In the genomic region with DNA sequence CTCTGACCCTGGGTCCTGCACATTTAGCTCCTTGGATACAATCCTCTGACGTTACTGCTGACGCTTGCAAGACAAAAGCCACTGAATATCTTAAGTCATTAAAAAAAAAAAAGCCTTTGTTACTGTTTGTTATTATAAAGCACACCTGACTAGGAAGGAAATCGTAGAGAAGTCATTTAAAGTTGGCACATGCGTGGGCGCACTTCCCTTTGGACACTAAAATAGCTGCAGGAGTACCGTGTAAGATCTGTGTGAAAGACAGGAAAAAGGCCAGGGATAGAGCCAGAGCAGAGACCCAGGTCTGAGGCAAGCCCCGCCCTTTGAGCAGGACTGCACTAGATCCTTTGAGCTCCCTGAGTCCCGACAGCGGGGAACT, we compare ENCODE assay signal across 7 mouse cellular contexts.
DNase-seq lines count a peak whose midpoint lies in the region; ATAC-seq lines count a peak whose summit lies in the region.

No protein-coding gene starts in this region.

- H3K36me3 ChIP-seq in forebrain, embryonic 11.5 days (ENCODE audit: control insufficient read depth, insufficient read depth, low read length): no peaks in the 10 kb centered on the region
- 0 out of 2 replicates have a peak, but pooled peaks cover 4% of the 10 kb centered on the region for H3K36me3 ChIP-seq in hindbrain, embryonic 12.5 days
- H3K36me3 ChIP-seq in midbrain, embryonic 12.5 days: 0 out of 2 replicates have a peak, but pooled peaks cover 4% of the 10 kb centered on the region

- no peak overlapping the region for H3K4me3 ChIP-seq in brown adipose tissue, adult 24 weeks (ENCODE audit: insufficient read depth, low read depth, low read length)
- H3K4me3 ChIP-seq in forebrain, embryonic 11.5 days (ENCODE audit: low read depth, low read length): no peak overlapping the region
- no peak overlapping the region for H3K4me3 ChIP-seq in hindbrain, embryonic 12.5 days
- H3K4me3 ChIP-seq in midbrain, embryonic 12.5 days: no peak overlapping the region

- peak overlapping the region; percentile 27; the same call in 1 of the 2 replicates for H3K9ac ChIP-seq in forebrain, embryonic 11.5 days (ENCODE audit: low read length)
- no peak overlapping the region for H3K9ac ChIP-seq in hindbrain, embryonic 12.5 days
- 0 out of 2 replicates have a peak overlapping the region, but pooled peaks have one; percentile 28 for H3K9ac ChIP-seq in midbrain, embryonic 12.5 days (replicated peaks)

- no peaks in the 10 kb centered on the region for H3K27me3 ChIP-seq in forebrain, embryonic 11.5 days (ENCODE audit: control insufficient read depth, insufficient read depth, low read length)
- H3K27me3 ChIP-seq in hindbrain, embryonic 12.5 days: 0 out of 2 replicates have a peak, but pooled peaks cover 5% of the 10 kb centered on the region
- H3K27me3 ChIP-seq in midbrain, embryonic 12.5 days: peaks cover 49% of the 10 kb centered on the region

- peak overlapping the region; percentile 53 for H3K27ac ChIP-seq in brown adipose tissue, adult 24 weeks (replicated peaks; ENCODE audit: low read depth, low read length)
- peak overlapping the region; percentile 59 for H3K27ac ChIP-seq in forebrain, embryonic 11.5 days (ENCODE audit: low read depth, low read length)
- H3K27ac ChIP-seq in hindbrain, embryonic 12.5 days: peak overlapping the region; percentile 79
- H3K27ac ChIP-seq in midbrain, embryonic 12.5 days (replicated peaks): peak overlapping the region; percentile 81

- 12% methylated on average over 9 of the region's 9 CpGs for WGBS in forebrain, embryonic 11.5 days
- WGBS in hindbrain, embryonic 12.5 days: 14% methylated on average over 9 of the region's 9 CpGs
- WGBS in midbrain, embryonic 12.5 days: 7% methylated on average over 9 of the region's 9 CpGs

- peak; percentile 71 for ATAC-seq in forebrain, embryonic 11.5 days (replicated peaks; ENCODE audit: low FRiP score)
- ATAC-seq in hindbrain, embryonic 12.5 days (ENCODE audit: low FRiP score): peak; percentile 57
- ATAC-seq in midbrain, embryonic 12.5 days (ENCODE audit: low FRiP score, low read depth): peak; percentile 75

- intact Hi-C loops in left cerebral cortex, postnatal 14 days (cut with DNase I): no loop called here

- no peak for DNase-seq in forebrain, embryonic 11.5 days (ENCODE audit: low spot score)
- DNase-seq in left cerebral cortex, postnatal 14 days (ENCODE audit: low spot score in 2 of 2): no peak
- DNase-seq in cerebellum, adult 11 months: no peak
- DNase-seq in ovary, postnatal 36 days (ENCODE audit: low spot score): no peak

- peaks cover 8% of the 10 kb centered on the region; the same call in 1 of the 2 replicates for H3K4me1 ChIP-seq in brown adipose tissue, adult 24 weeks (ENCODE audit: control insufficient read depth, insufficient read depth, insufficient read length, low read length)
- H3K4me1 ChIP-seq in forebrain, embryonic 11.5 days (replicated peaks; ENCODE audit: control insufficient read depth, insufficient read depth, low read length): peaks cover 15% of the 10 kb centered on the region; the same call in 1 of the 2 replicates
- peaks cover 34% of the 10 kb centered on the region for H3K4me1 ChIP-seq in hindbrain, embryonic 12.5 days
- H3K4me1 ChIP-seq in midbrain, embryonic 12.5 days: peaks cover 30% of the 10 kb centered on the region

- no peak overlapping the region for H3K4me2 ChIP-seq in forebrain, embryonic 11.5 days (ENCODE audit: low read depth, low read length, severe bottlenecking)
- H3K4me2 ChIP-seq in hindbrain, embryonic 12.5 days (replicated peaks): peak overlapping the region; percentile 7; the same call in 1 of the 2 replicates
- peak overlapping the region; percentile 34 for H3K4me2 ChIP-seq in midbrain, embryonic 12.5 days (replicated peaks)

- no peaks in the 10 kb centered on the region for H3K9me3 ChIP-seq in forebrain, embryonic 11.5 days (ENCODE audit: control insufficient read depth, low read length)
- no peaks in the 10 kb centered on the region for H3K9me3 ChIP-seq in hindbrain, embryonic 12.5 days (replicated peaks)
- H3K9me3 ChIP-seq in midbrain, embryonic 12.5 days: no peaks in the 10 kb centered on the region
